In genomic region chr2:166324439-166324838, GRCm38 (mm10) we compare ENCODE assay signal across 8 mouse cellular contexts.
DNase-seq lines count a peak whose midpoint lies in the region; ATAC-seq and TF ChIP-seq lines count a peak whose summit lies in the region.

No protein-coding gene starts in this region.

- DNase-seq in lung, embryonic 14.5 days: peak; percentile 88
- no peak for DNase-seq in lung, adult 2 months
- peak; percentile 61 for DNase-seq in embryonic facial prominence, embryonic 11.5 days (ENCODE audit: low spot score)
- no peak for DNase-seq in thymus, postnatal 4 days
- DNase-seq in thymus, postnatal 14 days: no peak
- DNase-seq in ovary, adult 18-20 months (ENCODE audit: low spot score): no peak

- TF ChIP-seq POLR2A in lung, adult 2 months (IDR thresholded peaks at IDR 0.05; ENCODE audit: borderline replicate concordance, extremely low read depth, low read depth, low read length): no peak

- no peak for TF ChIP-seq CTCF in lung, embryonic 14.5 days (IDR thresholded peaks at IDR 0.05; ENCODE audit: low read depth)
- no peak for TF ChIP-seq CTCF in lung, adult 2 months (IDR thresholded peaks at IDR 0.05; ENCODE audit: insufficient read depth, low read length)

- no peak overlapping the region for H3K4me3 ChIP-seq in lung, embryonic 14.5 days (ENCODE audit: low read depth, low read length)
- H3K4me3 ChIP-seq in lung, adult 2 months (replicated peaks; ENCODE audit: extremely low read depth, low read depth, low read length): no peak overlapping the region
- H3K4me3 ChIP-seq in embryonic facial prominence, embryonic 11.5 days (ENCODE audit: low read depth, low read length): no peak overlapping the region
- no peak overlapping the region for H3K4me3 ChIP-seq in intestine, embryonic 16.5 days (ENCODE audit: low read length)
- H3K4me3 ChIP-seq in limb, embryonic 15.5 days: no peak overlapping the region

- peak; percentile 72 for ATAC-seq in lung, embryonic 14.5 days (ENCODE audit: insufficient read depth)
- ATAC-seq in embryonic facial prominence, embryonic 11.5 days (replicated peaks; ENCODE audit: insufficient number of reproducible peaks, low FRiP score, low TSS enrichment, low read depth): peak; percentile 47; the same call in 1 of the 2 replicates
- peak; percentile 93 for ATAC-seq in intestine, embryonic 16.5 days
- ATAC-seq in limb, embryonic 15.5 days (ENCODE audit: insufficient number of reproducible peaks, low FRiP score, low TSS enrichment, low read depth): no peak

- H3K4me1 ChIP-seq in lung, embryonic 14.5 days (ENCODE audit: insufficient read depth): peaks cover 32% of the 10 kb centered on the region
- H3K4me1 ChIP-seq in lung, adult 2 months (ENCODE audit: control insufficient read depth, insufficient read depth, low read length): no peaks in the 10 kb centered on the region
- H3K4me1 ChIP-seq in embryonic facial prominence, embryonic 11.5 days (ENCODE audit: control insufficient read depth, insufficient read depth, low read length): peaks cover 2% of the 10 kb centered on the region; the same call in 1 of the 2 replicates
- peaks cover 18% of the 10 kb centered on the region for H3K4me1 ChIP-seq in intestine, embryonic 16.5 days (ENCODE audit: control insufficient read depth, insufficient read depth, low read length)
- peaks cover 33% of the 10 kb centered on the region for H3K4me1 ChIP-seq in limb, embryonic 15.5 days

- H3K36me3 ChIP-seq in lung, embryonic 14.5 days (ENCODE audit: insufficient read depth): no peaks in the 10 kb centered on the region
- no peaks in the 10 kb centered on the region for H3K36me3 ChIP-seq in embryonic facial prominence, embryonic 11.5 days (replicated peaks; ENCODE audit: control insufficient read depth, insufficient read depth, low read depth, low read length)
- no peaks in the 10 kb centered on the region for H3K36me3 ChIP-seq in intestine, embryonic 16.5 days (ENCODE audit: control insufficient read depth, insufficient read depth, low read length)
- no peaks in the 10 kb centered on the region for H3K36me3 ChIP-seq in limb, embryonic 15.5 days

- 0 out of 2 replicates have a peak overlapping the region, but pooled peaks have one; percentile 2 for H3K9ac ChIP-seq in lung, embryonic 14.5 days
- no peak overlapping the region for H3K9ac ChIP-seq in embryonic facial prominence, embryonic 11.5 days (replicated peaks; ENCODE audit: low read length)
- no peak overlapping the region for H3K9ac ChIP-seq in intestine, embryonic 16.5 days (ENCODE audit: low read depth, low read length)
- H3K9ac ChIP-seq in limb, embryonic 15.5 days: no peak overlapping the region

- H3K9me3 ChIP-seq in lung, embryonic 14.5 days (ENCODE audit: low read depth, low read length): no peaks in the 10 kb centered on the region
- no peaks in the 10 kb centered on the region for H3K9me3 ChIP-seq in embryonic facial prominence, embryonic 11.5 days (replicated peaks; ENCODE audit: control insufficient read depth, low read length)
- H3K9me3 ChIP-seq in intestine, embryonic 16.5 days (ENCODE audit: control insufficient read depth, low read length): no peaks in the 10 kb centered on the region
- no peaks in the 10 kb centered on the region for H3K9me3 ChIP-seq in limb, embryonic 15.5 days

- WGBS in lung, embryonic 14.5 days: 13% methylated on average over 10 of the region's 10 CpGs
- 29% methylated on average over 10 of the region's 10 CpGs for WGBS in lung, adult 2 months
- WGBS in embryonic facial prominence, embryonic 11.5 days: 59% methylated on average over 10 of the region's 10 CpGs
- 15% methylated on average over 10 of the region's 10 CpGs for WGBS in intestine, embryonic 16.5 days
- 34% methylated on average over 10 of the region's 10 CpGs for WGBS in limb, embryonic 15.5 days

- no peaks in the 10 kb centered on the region; the same call in 1 of the 2 replicates for H3K27me3 ChIP-seq in lung, embryonic 14.5 days (ENCODE audit: insufficient read depth, low read length)
- H3K27me3 ChIP-seq in embryonic facial prominence, embryonic 11.5 days (ENCODE audit: control insufficient read depth, insufficient read depth, low read length): no peaks in the 10 kb centered on the region
- H3K27me3 ChIP-seq in intestine, embryonic 16.5 days (replicated peaks; ENCODE audit: control insufficient read depth, insufficient read depth, low read length): no peaks in the 10 kb centered on the region
- H3K27me3 ChIP-seq in limb, embryonic 15.5 days: no peaks in the 10 kb centered on the region

- H3K27ac ChIP-seq in lung, embryonic 14.5 days (ENCODE audit: low read depth): peak overlapping the region; percentile 77
- no peak overlapping the region for H3K27ac ChIP-seq in embryonic facial prominence, embryonic 11.5 days (replicated peaks; ENCODE audit: low read depth, low read length)
- H3K27ac ChIP-seq in intestine, embryonic 16.5 days (ENCODE audit: low read length): peak overlapping the region; percentile 59
- H3K27ac ChIP-seq in limb, embryonic 15.5 days: peak overlapping the region; percentile 51

- H3K4me2 ChIP-seq in lung, embryonic 14.5 days: no peak overlapping the region
- no peak overlapping the region for H3K4me2 ChIP-seq in embryonic facial prominence, embryonic 11.5 days (ENCODE audit: low read depth, low read length)
- H3K4me2 ChIP-seq in intestine, embryonic 16.5 days (ENCODE audit: low read depth, low read length): no peak overlapping the region
- H3K4me2 ChIP-seq in limb, embryonic 15.5 days: no peak overlapping the region

Comparison
In these comparisons a context has a peak if more than half of its experiments do, and no peak if none do; other contexts are left out.
1. DNase-seq: peak in lung, embryonic 14.5 days (single experiment) and embryonic facial prominence, embryonic 11.5 days (single experiment); none in lung, adult 2 months (single experiment), thymus, postnatal 4 days (single experiment), thymus, postnatal 14 days (single experiment) and ovary, adult 18-20 months (single experiment).